Mouse (Mus musculus) embryonic fibroblast, embryonic 13.5 days (primary cell): Measurements from ENCODE around the gene Mfap1b. TPM values are rescaled to one million over a fixed set of nuclear protein-coding genes. Genes with fewer than 3 reads are reported as not detected.
"Not testable (repeated sequence)": the region's sequence is repeated elsewhere in the genome, so short reads cannot be mapped to it uniquely, and the experiment has no call there.

Source experiments
- H3K27ac ChIP-seq: 2 replicates; pipeline ENCODE4 v1.5.1; 2012; ENCODE audit warnings: low read length, control low read depth, inconsistent platforms; ENCODE audit not compliant: insufficient read depth
- H3K4me1 ChIP-seq: 2 replicates; pipeline ENCODE4 v1.6.1; 2011; ENCODE audit warnings: low read length; ENCODE audit not compliant: control insufficient read depth, insufficient read depth
- H3K4me3 ChIP-seq: 2 replicates; pipeline ENCODE4 v1.5.1; 2011; ENCODE audit warnings: mild to moderate bottlenecking, control low read depth, low read length; ENCODE audit not compliant: insufficient read depth
- CTCF ChIP-seq: IDR thresholded peaks from 2 replicates; pipeline ENCODE4 v1.5.1; 2011; ENCODE audit warnings: mild to moderate bottlenecking, control low read depth, low read length, moderate library complexity, borderline replicate concordance; ENCODE audit not compliant: insufficient read depth
- POLR2A ChIP-seq: IDR thresholded peaks from 2 replicates; pipeline ENCODE4 v1.6.1; 2011; ENCODE audit warnings: low read depth, mild to moderate bottlenecking, control low read depth, low read length, moderate library complexity
- polyA plus RNA-seq: library from polyadenylated mRNA; stranded (reverse); fragments of >200 nt; gene quantifications from 2 replicates; pipeline ENCODE4 v1.2.4, GENCODE M21; 2011; ENCODE audit warnings: low read depth; ENCODE audit not compliant: missing spikeins, insufficient read length

The Mfap1b gene
- polyA plus RNA-seq = 24.7 and 28.7 TPM in 2 replicates

GRCm38 (mm10) chr2:121473301-121474179 lies at the start of gene Mfap1b:
Mfap1b (minus strand) TSS chr2:121474067.
- peak within 1 kb of the TSS; percentile 51 for H3K4me3 ChIP-seq
- 0 out of 2 replicates have a peak within 1 kb of the TSS, but pooled peaks have one; percentile 18 for H3K27ac ChIP-seq
- TF ChIP-seq POLR2A = peak; percentile 95
- H3K4me1 ChIP-seq = not testable (repeated sequence)

GRCm38 (mm10) chr2:121522830-121523229 lies 49.0 kb upstream of the Mfap1b start:
- not testable (repeated sequence) for H3K27ac ChIP-seq, H3K4me3 ChIP-seq

DNA sequence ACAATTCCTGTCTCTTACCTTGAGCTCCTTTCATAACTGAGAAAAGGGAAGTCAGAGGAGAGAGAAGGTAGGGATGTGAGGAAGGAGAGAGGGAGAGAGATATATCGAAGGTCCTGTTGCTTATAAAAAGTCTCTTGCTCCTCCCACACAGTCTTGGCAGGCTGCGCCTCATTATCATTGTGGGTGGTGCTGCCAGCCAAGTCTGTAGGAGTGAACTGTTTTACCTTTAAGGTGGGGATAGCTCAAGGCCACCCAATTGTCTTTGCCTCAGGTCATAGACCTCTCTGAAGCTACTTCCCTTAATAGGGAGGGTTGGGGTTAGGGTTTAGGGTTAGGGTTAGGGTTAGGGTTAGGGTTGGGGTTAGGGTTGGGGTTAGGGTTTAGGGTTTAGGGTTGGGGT lies 48.1 kb upstream of the Mfap1b start:
- Histone ChIP-seq H3K27ac (no peak overlapping the region), H3K4me3 (no peak overlapping the region), H3K4me1 (no peaks in the 10 kb centered on the region)
- TF ChIP-seq CTCF = no peak
- no peak for TF ChIP-seq POLR2A

More at GRCm38 (mm10) chr2:121522830-121523229, 49.0 kb upstream of the Mfap1b start:
- H3K4me1 ChIP-seq = not testable (repeated sequence)

DNA sequence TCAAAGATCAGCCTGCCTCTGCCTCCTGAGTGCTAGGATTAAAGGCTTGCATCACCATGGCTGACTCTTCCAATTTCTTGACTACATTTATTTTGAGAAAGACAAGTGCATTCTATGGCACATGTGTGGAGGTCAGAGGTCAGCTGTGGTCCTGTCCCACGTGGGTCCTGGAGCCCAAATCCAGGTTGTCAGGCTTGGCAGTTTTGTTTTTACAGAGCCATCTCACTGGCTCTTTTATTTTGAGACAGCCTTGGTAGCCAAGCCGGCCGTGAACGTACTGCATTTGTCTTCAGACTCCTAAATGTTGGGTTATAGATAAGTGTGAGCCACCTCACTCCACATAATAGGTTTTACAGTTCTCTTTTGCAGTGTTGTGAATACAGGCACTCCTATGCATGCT lies 44.8 kb upstream of the Mfap1b start:
- not testable (repeated sequence) for H3K27ac ChIP-seq, H3K4me1 ChIP-seq, H3K4me3 ChIP-seq

- Histone ChIP-seq H3K4me1 (no peaks in the 10 kb centered on the region), H3K4me3 (no peak overlapping the region), H3K27ac (no peak overlapping the region)
- TF ChIP-seq CTCF (no peak), POLR2A (no peak)
Measured at GRCm38 (mm10) chr2:121518106-121518505, 44.2 kb upstream of the Mfap1b start.

- Histone ChIP-seq H3K27ac (no peak overlapping the region), H3K4me1 (no peaks in the 10 kb centered on the region), H3K4me3 (no peak overlapping the region)
- TF ChIP-seq CTCF = no peak
Measured at GRCm38 (mm10) chr2:121514211-121514610, 40.3 kb upstream of the Mfap1b start.

DNA sequence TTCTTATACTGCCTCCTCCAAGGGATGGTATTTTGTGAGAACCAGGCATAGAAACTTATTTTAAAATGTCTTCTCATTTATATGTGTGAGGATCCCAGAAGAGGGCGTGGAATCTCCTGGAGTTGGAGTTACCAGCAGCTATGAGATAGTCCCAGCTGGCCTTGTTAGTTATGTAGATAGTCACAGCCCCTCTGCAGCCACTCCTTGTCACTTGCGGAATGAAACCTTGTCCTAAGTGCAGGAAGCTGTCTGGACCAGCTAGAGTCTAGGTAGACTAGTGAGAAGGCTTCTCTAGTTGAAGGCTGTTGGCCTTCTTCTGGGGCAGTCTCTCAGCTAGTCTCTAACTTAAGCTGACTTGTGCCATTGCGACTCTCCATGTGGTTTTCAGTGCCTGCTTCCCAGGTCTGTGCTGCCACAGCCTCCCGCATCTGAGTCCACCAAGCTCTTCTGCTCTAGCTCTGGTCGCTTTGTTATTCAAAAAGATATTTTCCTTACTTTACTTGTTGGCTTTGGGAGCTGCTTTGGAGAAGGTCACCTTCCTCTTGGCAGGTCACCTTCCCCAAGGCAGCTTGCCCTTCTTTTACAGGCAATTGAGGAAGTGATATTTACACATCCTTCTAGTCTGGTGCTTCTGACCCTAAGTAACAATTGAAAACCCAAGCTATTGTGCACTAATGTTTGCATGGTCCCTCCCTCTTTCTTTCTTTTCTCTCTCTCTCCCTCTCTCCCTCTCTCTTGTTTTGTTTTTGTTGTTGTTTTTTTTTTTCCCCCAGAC lies 39.3 kb upstream of the Mfap1b start:
- not testable (repeated sequence) for H3K4me3 ChIP-seq, H3K27ac ChIP-seq, H3K4me1 ChIP-seq

DNA sequence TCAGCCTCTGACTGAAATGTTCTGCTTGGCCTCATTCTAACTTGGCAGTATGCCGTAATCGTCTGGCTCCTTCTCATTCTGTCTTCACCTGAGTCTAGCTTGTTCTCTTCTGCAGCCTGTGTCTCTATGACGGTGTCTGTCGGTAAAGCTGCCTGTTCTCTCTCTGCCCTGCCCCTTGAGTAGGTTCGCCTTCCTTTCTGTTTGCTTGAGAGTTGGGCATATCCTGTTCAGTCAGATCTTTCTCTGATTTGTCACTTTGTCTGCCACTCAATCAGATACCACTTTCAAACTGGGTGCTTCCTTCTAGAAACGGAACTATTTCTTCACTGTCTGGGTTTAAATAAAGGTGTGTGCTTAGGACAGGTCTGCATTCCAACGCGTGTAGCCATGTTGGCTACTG lies 37.5 kb upstream of the Mfap1b start:
- H3K4me3 ChIP-seq = no peak overlapping the region
- TF ChIP-seq CTCF (no peak), POLR2A (no peak)

DNA sequence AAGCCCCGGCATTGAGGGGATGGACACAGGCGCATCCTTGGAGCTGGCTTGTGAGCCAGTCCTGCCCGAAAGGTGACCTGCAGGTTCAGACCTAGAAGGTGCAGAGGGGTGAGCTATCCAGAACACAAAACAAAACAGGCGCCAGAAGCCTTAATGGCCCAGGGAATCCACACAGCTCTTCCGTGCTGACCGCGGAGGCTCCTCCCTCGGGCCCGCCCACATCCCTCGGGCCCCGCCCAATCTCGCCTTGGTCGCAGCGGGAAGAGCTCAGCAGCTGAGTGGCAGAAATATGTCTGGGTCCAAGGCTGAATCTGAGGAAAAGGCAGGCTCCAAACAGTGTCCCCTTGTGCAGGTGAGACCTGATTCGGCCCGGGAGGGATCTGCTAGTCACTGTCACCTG lies 35.7 kb upstream of the Mfap1b start:
- peak overlapping the region; percentile 34 for H3K4me3 ChIP-seq
- no peak overlapping the region for H3K27ac ChIP-seq
- H3K4me1 ChIP-seq = peaks cover 2% of the 10 kb centered on the region; the same call in 1 of the 2 replicates
- no peak for TF ChIP-seq CTCF
- TF ChIP-seq POLR2A = peak; percentile 37; the same call in 1 of the 2 replicates

More for the DNA sequence above, 37.5 kb upstream of the Mfap1b start:
- peaks cover 2% of the 10 kb centered on the region; the same call in 1 of the 2 replicates for H3K4me1 ChIP-seq
- no peak overlapping the region for H3K27ac ChIP-seq

DNA sequence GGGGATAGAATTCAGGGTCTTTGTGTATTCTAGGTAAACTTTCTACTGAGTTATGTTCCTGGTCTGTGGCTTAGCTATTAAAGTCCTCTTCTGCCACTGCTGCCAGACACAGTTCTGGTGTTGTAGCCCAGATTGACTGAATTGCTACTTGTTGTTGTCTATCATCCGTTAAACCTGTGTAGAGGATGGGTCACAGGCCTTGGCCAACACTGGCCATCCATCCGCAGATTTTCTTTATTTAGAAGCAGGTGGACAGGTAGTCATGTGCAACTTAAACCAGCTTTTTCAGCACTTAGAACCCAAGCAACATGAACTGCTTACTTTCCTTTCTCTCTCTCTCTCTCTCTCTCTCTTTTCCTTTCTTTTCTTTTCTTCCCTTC lies 34.1 kb upstream of the Mfap1b start:
- TF ChIP-seq POLR2A (no peak), CTCF (no peak)
- no peak overlapping the region for H3K27ac ChIP-seq
- H3K4me3 ChIP-seq = peak overlapping the region; percentile 52; the same call in 1 of the 2 replicates

More for the DNA sequence above, 34.1 kb upstream of the Mfap1b start:
- H3K4me1 ChIP-seq = peaks cover 2% of the 10 kb centered on the region; the same call in 1 of the 2 replicates
